Comparison of ENCODE assay signal across 9 mouse cellular contexts in genomic region chrX:136957583-136958279, GRCm38 (mm10). TPM values are rescaled to one million over a fixed set of nuclear protein-coding genes. Genes with fewer than 3 reads are reported as not detected.
A peak's percentile ranks its signal among the peaks of the same experiment; 100 is the strongest.
DNase-seq lines count a peak whose midpoint lies in the region; ATAC-seq and TF ChIP-seq lines count a peak whose summit lies in the region.
"Not testable (repeated sequence)": the region's sequence is repeated elsewhere in the genome, so short reads cannot be mapped to it uniquely, and the experiment has no call there.
"Had no signal": no experiment of that assay in that cellular context is flagged by ENCODE, and none has a peak within 500 bp of the region (broad histone marks: within the 10 kb centered on the region; RNA-seq: fewer than 3 reads in every experiment).

No protein-coding gene starts in this region.

- H3K4me3 ChIP-seq in embryonic facial prominence, embryonic 10.5 days: peak overlapping the region; percentile 53
- H3K4me3 ChIP-seq in lung, embryonic 16.5 days (ENCODE audit: low read length): peak overlapping the region; percentile 38
- H3K4me3 ChIP-seq in olfactory bulb, adult 2 months (ENCODE audit: insufficient read depth, low read depth, low read length): peak overlapping the region; percentile 50

- H3K4me2 ChIP-seq in lung, embryonic 16.5 days (ENCODE audit: low read depth, low read length): peak overlapping the region; percentile 49

- H3K9me3 ChIP-seq in embryonic facial prominence, embryonic 10.5 days; lung, embryonic 16.5 days (ENCODE audit: control insufficient read depth, low read length): not testable (repeated sequence)

- TF ChIP-seq POLR2A in olfactory bulb, adult 2 months (IDR thresholded peaks at IDR 0.05; ENCODE audit: insufficient read depth, low read depth, low read length): not testable (repeated sequence)

- H3K36me3 ChIP-seq in embryonic facial prominence, embryonic 10.5 days (replicated peaks); lung, embryonic 16.5 days (ENCODE audit: control insufficient read depth, insufficient read depth, low read length): not testable (repeated sequence)

- WGBS in embryonic facial prominence, embryonic 10.5 days: 30% methylated on average over 13 of the region's 13 CpGs
- WGBS in lung, embryonic 16.5 days: 20% methylated on average over 13 of the region's 13 CpGs
- 29% methylated on average over 13 of the region's 13 CpGs for WGBS in olfactory bulb, adult 2 months

- H3K27me3 ChIP-seq in embryonic facial prominence, embryonic 10.5 days (replicated peaks; ENCODE audit: low read depth, poor library complexity, severe bottlenecking); lung, embryonic 16.5 days (ENCODE audit: control insufficient read depth, insufficient read depth, low read depth, low read length): not testable (repeated sequence)

- not testable (repeated sequence) for TF ChIP-seq CTCF in olfactory bulb, adult 2 months (IDR thresholded peaks at IDR 0.05; ENCODE audit: insufficient read depth, low read depth, low read length)

- H3K9ac ChIP-seq in lung, embryonic 16.5 days (ENCODE audit: low read length): not testable (repeated sequence)

- DNase-seq in adrenal gland, postnatal 14 days: peak; percentile 84
- DNase-seq in embryonic facial prominence, embryonic 10.5 days (ENCODE audit: low spot score): peak; percentile 76
- peak; percentile 61 for DNase-seq in kidney, adult 18-20 months
- peak; percentile 28 to 89 for DNase-seq in left cerebral cortex, adult 8-10 months (ENCODE audit: low spot score in 2 of 2)
- peak; percentile 4 for DNase-seq in thymus, postnatal 0 days (ENCODE audit: low spot score)

- not testable (repeated sequence) for H3K27ac ChIP-seq in embryonic facial prominence, embryonic 10.5 days (replicated peaks); lung, embryonic 16.5 days (ENCODE audit: low read length); olfactory bulb, adult 2 months (ENCODE audit: insufficient read depth, low read depth, low read length)

- H3K4me1 ChIP-seq in embryonic facial prominence, embryonic 10.5 days; lung, embryonic 16.5 days (replicated peaks; ENCODE audit: control insufficient read depth, insufficient read depth, low read length); olfactory bulb, adult 2 months (ENCODE audit: control insufficient read depth, insufficient read depth, low read length): not testable (repeated sequence)

- ATAC-seq in granulocyte monocyte progenitor cell, adult 5-6 weeks (replicated peaks; ENCODE audit: poor library complexity, severe bottlenecking): peak; percentile 100
- ATAC-seq in lung, embryonic 16.5 days (ENCODE audit: low read depth): peak; percentile 93

RNA-seq across cellular contexts. Expression of gene Tmsb15b2, which starts 17.6 kb away (rescaled TPM):
- 14.5 and 16.8 TPM in 2 replicates for total RNA-seq in adrenal gland, postnatal 14 days (2021)
- polyA plus RNA-seq in embryonic facial prominence, embryonic 10.5 days (2016; fragmentation: Nextera tagmentation; extraction: Ambion mirVana): 50.6 and 62.9 TPM in 2 replicates
- total RNA-seq in granulocyte monocyte progenitor cell, adult 5-6 weeks (2014; fragmentation: Nextera tagmentation): 12.7 and 59.8 TPM in 2 replicates
- total RNA-seq in granulocyte monocyte progenitor cell, adult 5-6 weeks (2017): 9.2 TPM in 1 of 2 replicates, not detected in the other
- total RNA-seq in left cerebral cortex, adult 8-10 months (2022): 10 to 100 TPM; 10.5 to 27.6 (median 20.0) TPM
- 30.3 and 46.3 TPM in 2 replicates for polyA plus RNA-seq in lung, embryonic 16.5 days (2015; fragmentation: Nextera tagmentation; extraction: Ambion mirVana)
- polyA plus RNA-seq in olfactory bulb, adult 2 months (2012; ENCODE audit: insufficient read depth, insufficient read length, low replicate concordance, missing spikeins): not detected in 2 replicates
- polyA plus RNA-seq in thymus, postnatal 0 days (2015; fragmentation: Nextera tagmentation; extraction: Ambion mirVana): 61.3 and 62.1 TPM in 2 replicates

RNA-seq across cellular contexts. Expression of gene Tmsb15l, which starts 18.9 kb away (rescaled TPM):
- total RNA-seq in adrenal gland, postnatal 14 days (2021): 0.75 TPM in 1 of 2 replicates, not detected in the other
- 4.7 and 5.7 TPM in 2 replicates for polyA plus RNA-seq in embryonic facial prominence, embryonic 10.5 days (2016; fragmentation: Nextera tagmentation; extraction: Ambion mirVana)
- 10.1 TPM in 1 of 2 replicates, not detected in the other for total RNA-seq in granulocyte monocyte progenitor cell, adult 5-6 weeks (2014; fragmentation: Nextera tagmentation)
- 11.4 and 28.5 TPM in 2 replicates for total RNA-seq in granulocyte monocyte progenitor cell, adult 5-6 weeks (2017)
- total RNA-seq in left cerebral cortex, adult 8-10 months (2022): 1 to 10 TPM; 1.3 to 5.9 (median 2.0) TPM
- 2.9 and 4.8 TPM in 2 replicates for polyA plus RNA-seq in lung, embryonic 16.5 days (2015; fragmentation: Nextera tagmentation; extraction: Ambion mirVana)
- polyA plus RNA-seq in olfactory bulb, adult 2 months (2012; ENCODE audit: insufficient read depth, insufficient read length, low replicate concordance, missing spikeins): not detected in 2 replicates
- 4.0 and 9.2 TPM in 2 replicates for polyA plus RNA-seq in thymus, postnatal 0 days (2015; fragmentation: Nextera tagmentation; extraction: Ambion mirVana)
- total RNA-seq: heart, adult 8-10 months had no signal

RNA-seq across cellular contexts. Expression of gene Tmsb15b1, which starts 18.9 kb away (rescaled TPM):
- total RNA-seq in adrenal gland, postnatal 14 days (2021): 7.3 and 7.4 TPM in 2 replicates
- polyA plus RNA-seq in embryonic facial prominence, embryonic 10.5 days (2016; fragmentation: Nextera tagmentation; extraction: Ambion mirVana): 22.7 and 25.2 TPM in 2 replicates
- 7.3 and 16.8 TPM in 2 replicates for total RNA-seq in granulocyte monocyte progenitor cell, adult 5-6 weeks (2014; fragmentation: Nextera tagmentation)
- total RNA-seq in granulocyte monocyte progenitor cell, adult 5-6 weeks (2017): 6.7 and 15.6 TPM in 2 replicates
- 10 to 100 TPM in 1 of 4 experiments, 1 to 10 TPM in 3; 1.6 to 10.7 (median 7.7) TPM for total RNA-seq in left cerebral cortex, adult 8-10 months (2022)
- polyA plus RNA-seq in lung, embryonic 16.5 days (2015; fragmentation: Nextera tagmentation; extraction: Ambion mirVana): 18.6 and 19.8 TPM in 2 replicates
- polyA plus RNA-seq in olfactory bulb, adult 2 months (2012; ENCODE audit: insufficient read depth, insufficient read length, low replicate concordance, missing spikeins): not detected in 2 replicates
- 47.4 and 55.3 TPM in 2 replicates for polyA plus RNA-seq in thymus, postnatal 0 days (2015; fragmentation: Nextera tagmentation; extraction: Ambion mirVana)
- total RNA-seq: heart, adult 8-10 months had no signal

RNA-seq across cellular contexts. Expression of gene H2bfm, which starts 30.6 kb away (rescaled TPM):
- not detected in 2 replicates for total RNA-seq in adrenal gland, postnatal 14 days (2021)
- not detected in 2 replicates for polyA plus RNA-seq in embryonic facial prominence, embryonic 10.5 days (2016; fragmentation: Nextera tagmentation; extraction: Ambion mirVana)
- total RNA-seq in granulocyte monocyte progenitor cell, adult 5-6 weeks (2014; fragmentation: Nextera tagmentation): not detected in 2 replicates
- total RNA-seq in granulocyte monocyte progenitor cell, adult 5-6 weeks (2017): not detected in 2 replicates
- total RNA-seq in left cerebral cortex, adult 8-10 months (2022): not detected
- polyA plus RNA-seq in lung, embryonic 16.5 days (2015; fragmentation: Nextera tagmentation; extraction: Ambion mirVana): not detected in 2 replicates
- polyA plus RNA-seq in olfactory bulb, adult 2 months (2012; ENCODE audit: insufficient read depth, insufficient read length, low replicate concordance, missing spikeins): not detected in 2 replicates
- polyA plus RNA-seq in thymus, postnatal 0 days (2015; fragmentation: Nextera tagmentation; extraction: Ambion mirVana): not detected in 2 replicates
- total RNA-seq: heart, adult 8-10 months had no signal

RNA-seq across cellular contexts. Expression of gene Zcchc18, which starts 35.2 kb away (rescaled TPM):
- total RNA-seq in adrenal gland, postnatal 14 days (2021): 10.5 and 13.3 TPM in 2 replicates
- polyA plus RNA-seq in embryonic facial prominence, embryonic 10.5 days (2016; fragmentation: Nextera tagmentation; extraction: Ambion mirVana): 32.5 and 39.2 TPM in 2 replicates
- not detected in 2 replicates for total RNA-seq in granulocyte monocyte progenitor cell, adult 5-6 weeks (2014; fragmentation: Nextera tagmentation)
- total RNA-seq in granulocyte monocyte progenitor cell, adult 5-6 weeks (2017): not detected in 2 replicates
- 100 to 1,000 TPM; 270 to 291 (median 281) TPM for total RNA-seq in left cerebral cortex, adult 8-10 months (2022)
- 7.0 and 8.3 TPM in 2 replicates for polyA plus RNA-seq in lung, embryonic 16.5 days (2015; fragmentation: Nextera tagmentation; extraction: Ambion mirVana)
- 200 TPM in 1 of 2 replicates, not detected in the other for polyA plus RNA-seq in olfactory bulb, adult 2 months (2012; ENCODE audit: insufficient read depth, insufficient read length, low replicate concordance, missing spikeins)
- polyA plus RNA-seq in thymus, postnatal 0 days (2015; fragmentation: Nextera tagmentation; extraction: Ambion mirVana): 2.7 and 3.5 TPM in 2 replicates

Comparison
In these comparisons a context has a peak if more than half of its experiments do, and no peak if none do; other contexts are left out.
1. DNase-seq: peak in every context shown above with its lines; median percentile 84 in adrenal gland, postnatal 14 days; 76 in embryonic facial prominence, embryonic 10.5 days; 61 in kidney, adult 18-20 months; 58 in left cerebral cortex, adult 8-10 months; 4 in thymus, postnatal 0 days.
2. RNA of gene Tmsb15b2, which starts 17.6 kb away (polyA plus RNA-seq): 50.6 to 62.9 TPM in embryonic facial prominence, embryonic 10.5 days, 61.3 to 62.1 TPM in thymus, postnatal 0 days and 30.3 to 46.3 TPM in lung, embryonic 16.5 days; not detected in olfactory bulb, adult 2 months; every median in the first group is over 10 times any median in the second.
3. RNA of gene Tmsb15b1, which starts 18.9 kb away (polyA plus RNA-seq): 47.4 to 55.3 TPM in thymus, postnatal 0 days, 22.7 to 25.2 TPM in embryonic facial prominence, embryonic 10.5 days and 18.6 to 19.8 TPM in lung, embryonic 16.5 days; not detected in olfactory bulb, adult 2 months; every median in the first group is over 10 times any median in the second.
4. Peak in every context shown above with its lines, with median percentiles within 50 percentile points of each other: H3K4me3 ChIP-seq.